Mouse (Mus musculus) limb, embryonic 12.5 days (tissue): ENCODE results near the gene Cdk2ap1. TPM values are rescaled to one million over a fixed set of nuclear protein-coding genes. Genes with fewer than 3 reads are reported as not detected.

Experiments
- ATAC-seq: fragments of 200-750 bp; cut with Nextera tagmentation; 2 replicates; pipeline ENCODE4 v1.8.0; 2017; ENCODE audit warnings: low read depth, moderate TSS enrichment; ENCODE audit not compliant: insufficient number of reproducible peaks, insufficient read depth, low FRiP score, low TSS enrichment
- H3K27ac ChIP-seq: fragments of 300-500 bp; sonication (generic); 2 replicates; pipeline ENCODE4 v1.5.1; 2016; ENCODE audit warnings: mild to moderate bottlenecking, moderate library complexity
- H3K27me3 ChIP-seq: fragments of 300-500 bp; sonication (generic); 2 replicates; pipeline ENCODE4 v1.6.1; 2016; ENCODE audit warnings: mild to moderate bottlenecking, moderate library complexity
- H3K36me3 ChIP-seq: fragments of 300-500 bp; sonication (generic); 2 replicates; pipeline ENCODE4 v1.6.1; 2016; ENCODE audit warnings: mild to moderate bottlenecking, moderate library complexity
- H3K4me1 ChIP-seq: fragments of 300-500 bp; sonication (generic); replicated peaks from 2 replicates; pipeline ENCODE4 v1.6.1; 2016
- H3K4me2 ChIP-seq: fragments of 300-500 bp; sonication (generic); 2 replicates; pipeline ENCODE4 v1.6.1; 2016; ENCODE audit warnings: mild to moderate bottlenecking, moderate library complexity
- H3K4me3 ChIP-seq: fragments of 300-500 bp; sonication (generic); replicated peaks from 2 replicates; pipeline ENCODE4 v1.5.1; 2016; ENCODE audit warnings: mild to moderate bottlenecking
- H3K9ac ChIP-seq: fragments of 300-500 bp; sonication (generic); replicated peaks from 2 replicates; pipeline ENCODE4 v1.6.1; 2016; ENCODE audit warnings: mild to moderate bottlenecking, moderate library complexity
- H3K9me3 ChIP-seq: fragments of 300-500 bp; sonication (generic); 2 replicates; pipeline ENCODE4 v1.6.1; 2016; ENCODE audit warnings: mild to moderate bottlenecking, moderate library complexity
- WGBS: fragments of 180-500 bp; shearing (Covaris S2); methylation state at CpG from one replicate; pipeline ENCODE4 v1.1.7; 2016; 5-methylcytosine and 5-hydroxymethylcytosine counted together
- polyA plus RNA-seq: library from polyadenylated mRNA; unstranded; fragments of >200 nt; fragmentation: Nextera tagmentation; extraction: Ambion mirVana; gene quantifications from 2 replicates; pipeline ENCODE4 v1.2.1, GENCODE M21; 2016

The Cdk2ap1 gene
- polyA plus RNA-seq, 1 experiment from 2014 or later = 218 TPM

GRCm38 (mm10) chr5:124364173-124364918, 1.5 kb upstream of the Cdk2ap1 start:
- Histone ChIP-seq H3K9me3 (no peaks in the 10 kb centered on the region), H3K4me3 (no peak overlapping the region), H3K4me2 (no peak overlapping the region), H3K4me1 (no peaks in the 10 kb centered on the region), H3K36me3 (peaks cover 20% of the 10 kb centered on the region), H3K27ac (no peak overlapping the region), H3K9ac (no peak overlapping the region), H3K27me3 (no peaks in the 10 kb centered on the region)
- ATAC-seq = no peak
- WGBS = 90% methylated on average over 6 of the region's 6 CpGs

GRCm38 (mm10) chr5:124359641-124360040, 3.2 kb downstream of the Cdk2ap1 start:
- H3K4me2 ChIP-seq = no peak overlapping the region
- H3K27me3 ChIP-seq = no peaks in the 10 kb centered on the region
- H3K36me3 ChIP-seq = no peaks in the 10 kb centered on the region
- ATAC-seq = no peak
- no peak overlapping the region for H3K4me3 ChIP-seq
- no peaks in the 10 kb centered on the region for H3K4me1 ChIP-seq
- no peak overlapping the region for H3K27ac ChIP-seq
- no peaks in the 10 kb centered on the region for H3K9me3 ChIP-seq
- 79% methylated on average over 2 of the region's 2 CpGs for WGBS
- H3K9ac ChIP-seq = no peak overlapping the region

- no peaks in the 10 kb centered on the region for H3K9me3 ChIP-seq
- no peak overlapping the region for H3K4me3 ChIP-seq
- 46% methylated on average over 3 of the region's 3 CpGs for WGBS
- no peaks in the 10 kb centered on the region for H3K27me3 ChIP-seq
- no peak for ATAC-seq
- no peak overlapping the region for H3K27ac ChIP-seq
- H3K9ac ChIP-seq = no peak overlapping the region
- H3K4me1 ChIP-seq = peaks cover 4% of the 10 kb centered on the region
- H3K4me2 ChIP-seq = no peak overlapping the region
- H3K36me3 ChIP-seq = no peaks in the 10 kb centered on the region
Measured at GRCm38 (mm10) chr5:124356695-124357094, 6.2 kb downstream of the Cdk2ap1 start.

- no peak for ATAC-seq
- Histone ChIP-seq H3K9me3 (no peaks in the 10 kb centered on the region), H3K4me2 (peak overlapping the region; percentile 61), H3K27ac (no peak overlapping the region), H3K36me3 (peaks cover 8% of the 10 kb centered on the region; the same call in 1 of the 2 replicates), H3K4me1 (peaks cover 16% of the 10 kb centered on the region), H3K27me3 (no peaks in the 10 kb centered on the region), H3K9ac (peak overlapping the region; percentile 100; the same call in 1 of the 2 replicates), H3K4me3 (peak overlapping the region; percentile 98)
- WGBS = 1% methylated on average over 12 of the region's 12 CpGs
Measured at GRCm38 (mm10) chr5:124355425-124355959, 7.4 kb downstream of the Cdk2ap1 start.

GRCm38 (mm10) chr5:124354574-124355424, 8.1 kb downstream of the Cdk2ap1 start:
- peak overlapping the region; percentile 98 for H3K4me3 ChIP-seq
- ATAC-seq = 0 out of 2 replicates have a peak, but pooled peaks have one; percentile 39
- H3K4me1 ChIP-seq = peaks cover 21% of the 10 kb centered on the region
- H3K4me2 ChIP-seq = peak overlapping the region; percentile 61
- H3K9me3 ChIP-seq = no peaks in the 10 kb centered on the region
- peaks cover 15% of the 10 kb centered on the region for H3K36me3 ChIP-seq
- no peaks in the 10 kb centered on the region for H3K27me3 ChIP-seq
- peak overlapping the region; percentile 99 for H3K27ac ChIP-seq
- H3K9ac ChIP-seq = peak overlapping the region; percentile 100
- WGBS = under 1% methylated on average over 45 of the region's 60 CpGs

GRCm38 (mm10) chr5:124353726-124354547, 8.9 kb downstream of the Cdk2ap1 start:
- Histone ChIP-seq H3K27ac (peak overlapping the region; percentile 99), H3K9ac (peak overlapping the region; percentile 100), H3K4me2 (peak overlapping the region; percentile 94), H3K4me3 (peak overlapping the region; percentile 98), H3K36me3 (peaks cover 23% of the 10 kb centered on the region), H3K27me3 (no peaks in the 10 kb centered on the region), H3K4me1 (peaks cover 21% of the 10 kb centered on the region), H3K9me3 (no peaks in the 10 kb centered on the region)
- WGBS = 0% methylated on average over 64 of the region's 132 CpGs
- ATAC-seq = 0 out of 2 replicates have a peak, but pooled peaks have one; percentile 5

- H3K9me3 ChIP-seq = no peaks in the 10 kb centered on the region
Measured at GRCm38 (mm10) chr5:124353011-124353725, 9.7 kb downstream of the Cdk2ap1 start.

GRCm38 (mm10) chr5:124352141-124352920, 10.6 kb downstream of the Cdk2ap1 start:
- H3K4me3 ChIP-seq = peak overlapping the region; percentile 98
- peaks cover 21% of the 10 kb centered on the region for H3K4me1 ChIP-seq
- peaks cover 35% of the 10 kb centered on the region for H3K36me3 ChIP-seq
- peak overlapping the region; percentile 100 for H3K9ac ChIP-seq
- peak overlapping the region; percentile 99 for H3K27ac ChIP-seq
- peak; percentile 85 for ATAC-seq
- H3K9me3 ChIP-seq = no peaks in the 10 kb centered on the region
- H3K4me2 ChIP-seq = peak overlapping the region; percentile 94
- under 1% methylated on average over 23 of the region's 30 CpGs for whole genome bisulfite sequencing
- no peaks in the 10 kb centered on the region for H3K27me3 ChIP-seq

More at GRCm38 (mm10) chr5:124353011-124353725, 9.7 kb downstream of the Cdk2ap1 start:
- Histone ChIP-seq H3K36me3 (peaks cover 31% of the 10 kb centered on the region), H3K4me3 (peak overlapping the region; percentile 98), H3K4me2 (peak overlapping the region; percentile 94), H3K27me3 (no peaks in the 10 kb centered on the region), H3K27ac (peak overlapping the region; percentile 99), H3K4me1 (peaks cover 21% of the 10 kb centered on the region), H3K9ac (peak overlapping the region; percentile 100)
- no peak for ATAC-seq
- WGBS = under 1% methylated on average over 32 of the region's 32 CpGs

GRCm38 (mm10) chr5:124351604-124352003, 11.3 kb downstream of the Cdk2ap1 start:
- no peaks in the 10 kb centered on the region for H3K9me3 ChIP-seq
- 51% methylated on average over 3 of the region's 3 CpGs for WGBS
- H3K4me1 ChIP-seq = peaks cover 21% of the 10 kb centered on the region
- H3K27ac ChIP-seq = peak overlapping the region; percentile 99
- H3K36me3 ChIP-seq = peaks cover 40% of the 10 kb centered on the region
- peak overlapping the region; percentile 94 for H3K4me2 ChIP-seq
- H3K9ac ChIP-seq = peak overlapping the region; percentile 100
- H3K4me3 ChIP-seq = peak overlapping the region; percentile 98
- H3K27me3 ChIP-seq = no peaks in the 10 kb centered on the region
- no peak for ATAC-seq
